Mouse (Mus musculus) layer of hippocampus, postnatal 25 days (tissue): Measurements from ENCODE around the gene Fxyd1. TPM values are rescaled to one million over a fixed set of nuclear protein-coding genes. Genes with fewer than 3 reads are reported as not detected.

Experiments used
- DNase-seq, 2 experiments: peaks; one replicate each; pipeline ENCODE4 v3.0.0; 2022; ENCODE audit warnings: mixed read lengths in 2 of 2, low spot score in 1 of 2; ENCODE audit errors: extremely low spot score in 1 of 2
- total RNA-seq, 2 experiments: library from RNA; stranded (reverse); gene quantifications; 2 replicates each; pipeline ENCODE4 v1.2.3; 2021

Gene Fxyd1
- total RNA-seq, 2 experiments from 2014 or later: 103 to 113 TPM

DNA sequence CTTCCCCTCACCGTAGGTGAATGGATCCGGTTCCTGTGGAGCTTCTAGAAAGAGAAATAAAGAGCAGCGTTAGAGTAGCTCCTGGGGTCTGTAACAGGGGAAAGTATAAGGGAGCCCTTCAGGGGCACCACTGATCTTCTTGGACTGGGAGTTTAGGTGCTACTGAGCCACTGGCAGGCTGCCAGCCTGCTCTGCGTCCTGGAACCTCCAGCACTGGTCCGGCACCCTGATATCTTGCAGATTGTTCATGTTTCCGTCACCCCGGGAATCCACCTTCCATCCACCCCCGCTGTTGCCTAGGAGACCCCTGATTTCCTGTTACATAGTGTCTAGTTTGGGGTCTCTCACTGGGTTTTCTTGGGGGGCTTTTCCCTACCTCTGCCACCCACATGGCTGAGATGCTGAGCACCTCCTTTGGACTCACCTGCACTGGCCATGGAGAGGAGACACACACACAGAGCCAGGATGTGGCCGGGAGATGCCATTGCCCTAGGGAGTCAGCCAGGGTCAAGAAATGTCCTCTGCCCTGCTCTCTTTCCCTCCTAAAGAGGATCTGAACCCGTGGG is 3.0 kb downstream of the Fxyd1 start:
- no peak for DNase-seq

DNA sequence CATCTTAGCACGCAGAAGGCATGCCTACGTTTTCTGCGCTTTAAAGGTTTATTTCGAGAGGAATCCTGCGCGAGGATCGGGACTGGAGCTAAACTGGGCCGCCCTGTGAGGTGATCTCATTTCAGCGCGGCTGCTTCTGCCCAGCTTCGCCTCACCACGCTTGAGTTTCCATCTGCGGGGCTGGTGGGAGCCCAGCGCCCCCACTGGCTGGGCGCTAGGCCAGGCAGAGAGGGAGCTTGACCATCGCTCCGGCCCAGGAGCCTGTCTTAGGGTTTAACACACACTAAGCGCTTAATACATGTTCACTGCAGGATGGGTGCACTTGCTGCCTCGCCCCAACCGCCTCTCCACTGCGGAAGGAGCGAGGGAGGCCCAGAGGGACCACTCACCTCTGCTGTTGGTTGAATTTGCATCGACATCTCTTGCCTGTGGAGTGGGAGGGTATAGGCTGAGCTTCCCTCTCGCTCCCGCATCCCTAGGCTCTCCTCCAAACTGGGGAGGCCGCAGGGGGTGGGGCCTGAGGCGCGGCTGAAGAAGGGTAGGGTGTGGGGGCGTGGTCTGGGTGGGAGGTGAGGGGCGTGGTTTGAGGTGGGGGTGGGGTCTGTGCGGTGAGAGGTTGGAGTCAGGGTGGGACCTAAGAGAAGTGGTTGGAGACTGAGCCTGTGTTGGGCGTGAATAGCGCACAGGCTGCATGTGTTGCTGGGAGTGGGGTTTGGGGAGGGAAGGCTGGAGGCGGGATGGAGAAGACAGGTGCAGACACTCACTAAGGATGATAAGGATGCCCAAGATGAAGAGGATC is 4.2 kb downstream of the Fxyd1 start:
- DNase-seq: peak; percentile 50 to 63

DNA sequence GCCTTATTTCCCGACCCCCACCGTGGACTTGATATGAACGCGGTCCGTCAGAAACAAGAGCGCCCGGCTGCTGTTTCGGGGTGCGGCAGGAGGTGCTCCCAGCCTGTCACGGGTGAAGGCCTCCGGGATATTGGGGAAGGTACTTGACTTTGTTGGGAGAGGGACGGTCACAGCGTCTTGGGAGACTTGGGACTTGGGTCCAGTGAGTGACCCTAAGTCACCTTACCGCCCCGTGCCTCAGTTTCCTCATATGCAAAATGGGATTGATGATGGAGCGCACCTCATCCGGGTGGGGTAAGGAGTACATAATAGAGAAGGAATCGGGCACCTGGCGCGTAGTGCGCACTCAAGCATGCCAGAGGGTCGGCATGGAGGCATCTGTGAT is 4.8 kb downstream of the Fxyd1 start:
- DNase-seq: no peak

DNA sequence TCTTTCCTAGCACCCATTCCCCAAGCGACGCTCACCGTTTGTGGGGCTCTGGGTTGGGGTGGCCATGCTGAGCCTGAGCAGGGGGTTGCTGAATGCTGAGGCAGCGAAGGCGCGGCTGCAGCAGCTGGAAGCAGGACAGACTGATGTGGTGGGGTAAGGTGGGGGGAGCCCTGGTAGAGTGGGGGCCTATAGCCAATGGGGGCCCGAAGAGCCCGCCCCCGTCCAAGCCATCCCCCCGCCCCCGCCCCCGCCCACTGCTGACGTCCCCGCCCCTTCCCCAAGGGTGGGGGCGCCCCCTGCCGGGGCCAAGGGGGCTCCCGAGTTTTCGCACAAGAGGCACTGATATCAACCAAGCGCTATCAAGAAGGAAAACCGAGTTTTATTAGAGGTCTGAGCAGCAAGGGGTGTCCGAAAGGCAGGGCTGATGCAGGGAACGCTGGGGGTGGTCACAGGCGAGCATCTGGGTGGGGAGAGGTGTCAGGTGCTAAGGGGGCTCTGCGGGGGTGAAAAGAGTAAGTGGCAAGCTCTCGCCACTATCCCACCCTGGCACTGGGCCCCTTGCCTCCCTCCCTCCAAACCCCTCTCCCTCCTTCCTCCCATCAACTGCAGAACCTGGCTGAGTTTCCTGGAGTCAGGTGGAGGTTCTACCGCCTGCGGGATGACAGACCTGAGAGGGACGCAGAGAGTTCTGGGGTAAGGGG is 5.5 kb downstream of the Fxyd1 start, which contains the start of gene Fxyd7:
Fxyd7 (minus strand) TSS at position 147 of the 701 bp plus-strand sequence.
- DNase-seq: peak in 1 of 2 experiments; percentile 11

DNA sequence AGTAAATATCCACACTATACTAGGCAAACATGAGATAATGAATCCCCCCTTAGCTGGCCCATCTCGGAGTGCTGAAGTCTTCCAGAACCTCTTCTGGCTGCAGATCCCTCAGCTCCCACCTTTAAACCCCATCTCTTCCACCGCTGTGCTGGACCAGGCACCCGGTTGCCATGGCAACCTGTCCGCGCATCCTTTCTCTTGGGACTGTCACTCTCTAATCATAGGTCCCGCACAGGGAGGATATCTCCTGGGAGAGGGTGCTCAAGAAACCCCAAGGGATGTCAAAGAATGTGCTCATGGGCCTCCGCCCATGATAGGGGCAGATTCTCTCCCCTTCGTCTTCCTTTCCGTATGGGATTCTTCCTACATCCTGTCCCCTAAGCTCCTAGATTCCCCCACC is 6.1 kb downstream of the Fxyd1 start:
- DNase-seq: peak in 1 of 2 experiments; percentile 50

DNA sequence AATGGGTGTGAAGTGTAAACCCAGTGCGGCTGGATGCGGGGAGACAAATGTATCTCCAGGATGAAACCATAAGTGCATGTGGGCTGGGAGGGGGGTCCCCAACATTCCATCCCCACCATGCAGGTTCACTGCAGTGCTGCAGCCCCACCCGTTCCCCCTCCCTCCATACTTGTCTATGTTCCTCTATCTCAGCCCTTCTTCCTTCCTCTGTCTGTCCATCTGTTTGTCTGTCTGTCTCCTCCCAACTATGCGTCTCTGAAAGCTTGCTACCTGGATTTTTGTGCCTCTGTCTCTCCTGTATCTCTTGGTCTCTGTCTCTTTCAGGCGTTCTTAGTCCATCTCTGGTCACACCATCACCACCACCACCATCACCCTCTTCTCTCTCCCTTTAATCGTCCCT is 6.5 kb downstream of the Fxyd1 start:
- no peak for DNase-seq

DNA sequence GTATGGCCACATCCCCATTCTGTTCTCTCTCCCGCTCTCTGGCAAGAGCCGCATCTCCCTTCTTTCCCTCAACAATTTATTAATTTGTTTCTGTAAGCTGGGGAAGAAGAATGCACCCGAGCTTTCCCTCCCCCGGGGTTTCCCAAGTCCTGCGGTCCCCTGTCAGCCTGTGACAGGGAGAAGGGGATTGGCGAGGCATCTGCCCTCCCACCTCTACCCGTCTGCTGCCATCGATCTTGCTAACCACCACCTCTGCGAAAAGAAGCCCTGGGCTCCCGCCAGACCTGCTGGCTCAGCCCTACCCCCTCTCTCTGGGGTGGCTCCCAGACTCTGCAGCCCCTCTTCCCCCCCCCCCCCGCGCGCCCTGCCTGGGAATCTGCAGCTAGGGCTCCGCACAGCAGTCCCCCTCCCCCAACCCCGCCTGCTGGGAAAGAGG is 7.1 kb downstream of the Fxyd1 start:
- DNase-seq: peak in 1 of 2 experiments; percentile 46

DNA sequence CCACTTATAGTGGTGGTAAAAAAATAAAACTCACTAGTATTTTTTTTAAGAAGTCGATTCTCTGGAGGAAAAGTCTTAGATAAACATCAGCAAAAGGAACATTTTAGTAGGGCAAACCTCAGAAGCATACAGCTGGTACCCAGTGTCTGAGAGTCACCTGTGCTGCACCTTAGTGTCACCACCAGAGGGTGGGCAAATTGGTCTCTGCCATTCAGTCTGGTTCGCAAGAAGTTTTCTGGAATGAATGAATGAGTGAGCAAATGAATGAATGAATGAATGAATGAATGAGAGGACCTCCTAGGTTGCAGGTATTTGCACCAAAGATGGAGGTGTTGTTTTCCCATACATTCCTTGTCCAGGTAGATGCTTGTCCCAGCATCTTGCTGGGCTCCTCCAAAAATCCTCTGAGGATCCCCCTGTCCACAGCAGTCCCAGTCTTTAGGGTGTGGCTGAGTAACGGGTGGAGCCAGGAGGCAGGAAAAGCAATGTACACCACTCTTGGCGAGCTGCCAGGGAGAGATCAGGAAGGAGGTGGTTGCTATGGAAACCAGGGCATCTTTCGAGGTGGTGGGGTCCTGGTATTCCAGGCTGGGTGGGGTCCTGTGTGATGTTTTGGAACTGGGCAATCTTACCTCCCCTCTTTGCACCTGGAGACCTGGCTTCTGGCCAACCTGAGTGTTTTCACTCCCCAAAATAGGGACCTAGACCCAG is 7.7 kb downstream of the Fxyd1 start:
- peak in 1 of 2 experiments; percentile 42 for DNase-seq

DNA sequence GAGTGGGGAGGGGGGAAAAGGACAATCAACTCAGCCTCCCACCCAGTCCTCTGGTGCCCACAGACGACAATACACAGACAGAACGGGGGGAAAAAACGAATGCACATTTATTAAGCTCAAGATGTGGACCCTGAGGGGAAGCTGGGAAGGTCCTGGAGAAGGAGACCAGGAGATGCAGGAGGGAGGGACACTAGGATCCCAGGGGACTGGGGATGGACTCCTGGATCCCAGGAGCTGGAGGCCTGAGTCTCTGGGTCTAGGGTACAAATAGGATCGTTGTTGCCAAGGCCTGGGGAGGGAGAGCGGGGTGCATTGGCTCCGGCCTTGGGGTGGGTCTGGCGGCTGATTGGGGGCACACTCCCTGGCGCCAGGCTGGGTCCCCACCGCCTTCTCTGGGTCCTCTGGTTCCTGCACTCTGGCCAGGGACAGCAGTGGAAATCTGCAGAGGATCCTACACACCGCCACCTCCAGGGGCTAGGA is 14.5 kb downstream of the Fxyd1 start, which contains the start of gene Fxyd5:
Fxyd5 (minus strand) TSS at position 51 of the 480 bp plus-strand sequence.
- DNase-seq: no peak

DNA sequence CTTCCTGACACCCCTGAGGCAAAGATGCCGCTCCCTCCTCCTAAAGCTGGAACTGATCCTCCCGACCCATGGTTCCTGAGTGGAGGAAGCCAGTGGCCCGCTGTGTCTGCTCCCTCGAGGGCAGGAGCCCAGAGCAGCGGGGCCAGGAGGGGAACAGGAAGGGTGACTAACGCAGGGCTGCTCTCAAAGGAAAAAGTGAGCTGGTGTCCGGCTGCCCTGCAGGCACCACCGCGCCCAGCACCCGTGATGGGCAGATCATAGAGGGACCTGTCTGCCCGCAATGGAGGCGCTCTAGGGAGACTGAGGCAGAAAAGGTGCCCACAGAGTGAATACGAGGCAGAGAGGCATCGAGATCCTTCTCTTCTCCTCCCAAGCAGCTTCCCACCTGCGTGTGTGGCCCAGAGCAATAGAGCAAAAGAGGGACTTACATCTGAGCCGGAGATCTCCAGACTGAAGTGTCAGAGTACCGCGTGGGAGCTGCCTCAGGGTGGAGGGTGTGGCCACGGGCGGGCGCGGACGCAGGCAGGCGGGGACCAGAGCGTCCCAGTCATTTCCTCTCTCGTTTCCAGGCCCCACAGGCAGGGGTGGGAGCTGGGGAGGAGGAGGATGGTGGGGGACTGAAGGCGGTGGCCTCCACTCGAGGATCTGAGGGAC is 15.2 kb downstream of the Fxyd1 start:
- DNase-seq: no peak

DNA sequence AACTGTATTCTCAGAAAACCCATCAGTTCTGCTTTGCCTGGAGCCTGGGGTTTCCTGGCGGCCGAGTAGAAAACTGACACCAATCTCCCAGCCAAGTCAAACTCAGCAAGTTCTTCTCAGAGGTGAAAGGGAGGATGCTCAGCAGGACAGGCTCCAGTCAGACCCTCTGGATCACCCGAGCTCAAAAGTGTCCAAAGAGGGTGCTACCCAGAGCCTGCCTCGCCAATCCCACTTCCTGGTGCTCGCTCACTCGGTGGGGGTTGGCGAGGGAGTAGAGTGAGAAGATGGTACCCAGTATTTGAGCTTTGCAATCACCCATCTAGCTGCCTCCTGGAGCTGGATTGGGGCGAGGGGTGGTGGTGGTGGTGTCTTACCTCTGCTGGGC is 16.0 kb downstream of the Fxyd1 start:
- DNase-seq: no peak

DNA sequence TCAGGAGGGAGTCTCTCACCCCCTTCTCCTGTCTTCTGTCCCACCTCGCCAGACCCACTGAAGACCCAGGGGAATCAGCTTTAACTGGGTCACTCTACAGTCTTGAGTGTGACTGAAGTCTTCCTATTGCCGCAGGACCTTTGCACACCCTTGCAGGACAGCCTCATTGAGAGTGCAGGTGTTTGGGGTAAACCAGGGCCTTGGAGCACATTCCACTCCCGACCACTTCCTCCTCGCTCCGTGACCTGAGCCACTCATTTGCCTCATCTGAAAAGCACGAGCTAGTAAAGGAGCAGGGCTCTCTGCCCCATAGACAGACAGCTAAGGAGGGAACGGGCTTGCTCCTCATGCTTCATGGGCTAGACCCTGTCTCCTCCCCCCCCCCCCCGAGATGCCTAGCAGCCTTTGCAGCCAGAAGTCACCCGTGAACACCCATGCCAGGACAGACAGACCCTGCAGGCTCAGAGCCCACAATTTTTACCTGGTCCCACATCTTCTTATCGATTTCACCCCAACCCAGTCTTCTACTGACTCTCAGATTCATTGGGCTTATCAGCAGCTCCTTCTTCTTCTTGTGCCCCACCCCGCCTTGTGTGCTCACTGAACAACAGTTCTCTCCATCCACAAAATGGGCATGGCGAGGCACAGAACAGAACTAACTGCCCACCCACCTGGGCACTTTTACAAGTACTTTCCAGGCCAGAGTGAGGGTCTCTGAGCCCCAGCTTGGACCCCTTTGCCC is 16.5 kb downstream of the Fxyd1 start:
- no peak for DNase-seq

DNA sequence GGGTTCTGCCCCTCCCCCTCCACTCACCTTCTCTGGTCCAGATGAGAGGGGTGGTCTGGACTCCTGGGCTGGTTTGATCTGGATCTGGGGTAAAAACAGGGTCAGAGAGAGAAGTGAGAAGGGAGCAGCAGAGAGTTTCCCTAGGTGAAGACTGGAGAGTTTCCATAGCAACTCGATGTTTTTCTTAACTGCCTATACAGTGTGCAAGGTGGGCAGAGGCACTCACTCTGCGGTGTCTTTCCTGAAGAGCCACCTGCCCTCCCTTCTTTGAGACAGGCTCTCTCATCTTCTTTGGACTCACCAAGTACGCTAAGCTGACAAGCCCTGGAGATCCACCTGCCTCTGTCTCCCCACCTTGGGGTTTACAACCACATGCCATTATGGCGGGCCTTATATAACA is 18.0 kb downstream of the Fxyd1 start:
- no peak for DNase-seq

DNA sequence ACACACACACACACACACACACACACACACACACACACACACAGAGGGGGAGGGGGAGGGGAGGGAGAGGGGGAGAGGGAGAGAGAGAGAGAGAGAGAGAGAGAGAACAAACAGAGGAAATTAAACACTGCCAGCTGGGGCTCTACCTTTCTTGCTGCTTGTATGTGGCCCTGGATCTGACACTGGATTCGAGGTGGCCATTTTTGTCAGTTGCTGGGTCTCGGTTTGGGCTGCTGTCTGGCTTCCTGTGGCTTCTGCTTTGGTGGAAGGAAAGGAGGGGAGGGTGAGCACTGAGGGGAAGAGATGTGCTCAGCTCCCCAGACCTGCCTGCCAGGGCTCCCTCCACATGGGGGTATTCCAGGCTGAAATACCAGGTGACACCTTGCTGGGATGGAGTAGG is 19.3 kb downstream of the Fxyd1 start:
- DNase-seq: no peak

DNA sequence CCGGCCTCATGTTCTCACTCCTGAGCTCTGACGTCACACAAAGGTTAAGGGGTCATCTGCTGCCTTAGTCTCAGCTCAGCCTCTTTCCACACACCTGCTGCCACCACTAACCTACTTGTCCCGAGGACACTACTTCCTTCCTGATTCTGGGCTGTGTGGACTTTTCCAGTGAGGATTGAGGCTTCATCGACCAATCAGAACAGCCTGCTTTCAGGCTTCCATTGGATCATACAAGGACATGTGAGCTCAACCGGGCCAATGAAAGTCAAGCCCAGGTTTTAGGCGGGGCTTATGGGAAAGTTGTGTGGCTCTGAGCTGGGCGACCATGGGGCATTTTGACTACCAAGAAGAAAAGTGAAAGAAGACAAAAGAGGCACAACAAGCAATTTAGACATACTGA is 20.1 kb downstream of the Fxyd1 start:
- no peak for DNase-seq

DNA sequence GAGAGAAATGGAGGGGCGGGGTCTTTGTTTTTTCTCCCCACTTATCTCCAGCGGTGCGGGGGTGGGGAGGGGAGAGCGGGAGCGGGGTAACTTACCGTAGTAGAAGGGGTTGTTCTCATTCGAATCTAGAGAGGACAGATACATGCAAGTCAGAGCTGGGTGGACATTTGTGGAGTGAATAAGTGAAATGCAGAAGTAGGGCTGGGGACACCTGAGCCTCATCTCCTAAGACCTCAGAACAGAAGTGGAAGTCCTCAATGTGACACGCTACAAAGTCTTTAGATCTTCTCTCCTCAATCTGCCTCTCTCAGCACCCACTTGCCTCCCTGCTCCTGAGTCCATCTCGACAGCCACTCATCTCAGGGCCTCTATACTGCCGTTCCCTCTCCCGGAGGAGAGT is 21.7 kb downstream of the Fxyd1 start:
- no peak for DNase-seq

DNA sequence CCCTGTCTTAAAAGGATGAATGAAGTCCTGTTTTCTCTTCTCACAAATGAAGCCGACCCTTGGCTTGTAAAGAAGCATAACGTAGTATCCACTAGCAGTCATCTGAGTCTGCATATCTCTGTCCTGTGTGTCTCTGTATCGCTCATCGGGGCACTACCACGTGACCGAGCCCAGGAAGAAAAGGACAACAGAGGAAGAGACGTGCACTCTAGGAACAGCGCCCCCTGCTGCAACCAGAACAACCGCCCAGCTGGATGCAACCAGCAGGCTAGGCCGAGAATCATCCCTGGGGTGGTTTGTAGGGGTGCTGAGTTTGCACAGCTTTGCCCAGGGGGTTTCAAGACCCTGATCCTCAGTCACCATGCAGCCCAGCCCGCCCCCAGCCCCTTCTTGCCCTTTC is 22.2 kb downstream of the Fxyd1 start:
- DNase-seq: no peak

DNA sequence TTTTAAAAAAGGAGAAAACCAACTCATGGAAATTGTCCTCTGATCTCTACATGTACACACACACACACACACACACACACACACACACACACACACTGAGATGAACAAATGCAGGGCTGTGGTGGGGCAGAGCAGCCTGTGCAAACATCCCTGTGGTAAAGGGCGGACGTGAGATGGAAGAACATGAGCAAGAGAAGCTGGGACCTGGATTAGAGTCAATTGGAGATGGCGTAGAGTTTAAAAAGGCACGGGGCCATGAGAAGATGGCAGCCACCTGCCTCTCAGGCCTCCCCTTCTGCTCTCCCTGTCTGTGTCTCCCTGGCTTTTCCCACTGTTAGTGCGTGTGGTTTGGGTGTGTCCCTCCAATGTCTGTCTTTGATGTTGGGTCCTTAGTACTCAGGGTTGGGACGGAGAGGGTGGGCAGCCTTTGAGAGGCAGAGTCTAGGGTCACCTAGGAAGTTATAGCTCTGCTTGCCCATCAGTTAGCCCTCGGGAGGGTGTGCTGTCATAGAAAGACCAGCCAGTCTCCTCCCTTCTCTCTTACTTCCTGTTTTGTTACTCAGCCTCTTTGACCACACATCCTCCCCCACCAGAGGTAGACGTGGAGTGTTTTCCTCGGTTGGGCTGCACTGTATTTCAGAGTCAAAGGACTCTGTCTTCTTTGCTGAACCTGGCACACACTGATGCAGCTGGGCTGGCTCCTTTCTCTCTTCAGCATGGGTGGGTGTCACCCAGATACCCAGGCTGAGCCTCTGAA is 23.4 kb downstream of the Fxyd1 start:
- no peak for DNase-seq

DNA sequence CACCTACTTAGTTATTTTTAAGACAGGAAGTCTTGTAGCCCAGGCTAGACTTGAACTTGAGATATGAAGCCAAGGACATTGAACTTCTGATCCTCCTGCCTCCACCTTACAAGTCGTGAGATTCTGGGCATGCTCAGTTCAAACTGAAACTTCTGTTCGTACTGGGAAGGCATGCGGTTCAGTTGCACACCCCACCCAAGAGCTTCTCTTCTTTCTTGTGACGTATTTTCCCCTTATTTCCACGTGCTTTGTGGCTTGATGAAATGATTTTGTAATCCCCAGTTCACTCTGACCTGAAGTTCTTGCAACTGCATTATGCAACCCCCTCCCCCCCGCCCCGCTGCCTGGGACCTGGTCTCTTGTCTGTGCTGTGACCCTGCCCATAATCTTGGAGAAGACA is 25.3 kb downstream of the Fxyd1 start:
- no peak for DNase-seq
